ENCODE assay signal across 14 mouse cellular contexts in genomic region chr7:56382706-56383105, GRCm38 (mm10).
DNase-seq lines count a peak whose midpoint lies in the region; ATAC-seq lines count a peak whose summit lies in the region.
"Had no signal": no experiment of that assay in that cellular context is flagged by ENCODE, and none has a peak within 500 bp of the region (broad histone marks: within the 10 kb centered on the region; RNA-seq: fewer than 3 reads in every experiment).

No protein-coding gene starts in this region.

- ATAC-seq in erythroblast, adult 5-6 weeks (replicated peaks; ENCODE audit: low FRiP score, poor library complexity, severe bottlenecking) = no peak
- ATAC-seq: forebrain, embryonic 13.5 days; Patski had no signal

- peak; percentile 9 for DNase-seq in layer of hippocampus, adult 9-10 months (ENCODE audit: low spot score)
- no peak for DNase-seq in layer of hippocampus, postnatal 25 days (ENCODE audit: extremely low spot score in 1 of 2, low spot score in 1 of 2)
- peak; percentile 22 for DNase-seq in brain, adult 2 months (ENCODE audit: low read depth, low spot score)
- DNase-seq in cerebellum, adult 18-20 months = peak; percentile 11 to 16
- peak; percentile 35 to 64 for DNase-seq in cerebellum, postnatal 25 days
- DNase-seq in embryo, embryonic 9.5 days (ENCODE audit: extremely low spot score) = no peak
- DNase-seq: adrenal gland, adult 8-10 months; gastrocnemius, postnatal 14 days; heart, adult 18-20 months; heart, postnatal 36 days; retina, postnatal 1 day had no signal

Comparison
In these comparisons a context has a peak if more than half of its experiments do, and no peak if none do; other contexts are left out.
1. DNase-seq: peak in layer of hippocampus, adult 9-10 months (single experiment), brain, adult 2 months (single experiment), cerebellum, adult 18-20 months (2 of 2) and cerebellum, postnatal 25 days (2 of 2); none in layer of hippocampus, postnatal 25 days (0 of 2) and embryo, embryonic 9.5 days (single experiment).